Mouse (Mus musculus) regulatory T cell (primary cell): Measurements from ENCODE around the gene Myo5a.

Experiments used
- in situ Hi-C: fragments of 300-600 bp; cut with MboI, MseI; formaldehyde crosslinking; loops from one replicate; pipeline ENCODE4 v1.15.1; 2025; ENCODE audit warnings: high pct_unique_total_duplicates

Gene Myo5a

DNA sequence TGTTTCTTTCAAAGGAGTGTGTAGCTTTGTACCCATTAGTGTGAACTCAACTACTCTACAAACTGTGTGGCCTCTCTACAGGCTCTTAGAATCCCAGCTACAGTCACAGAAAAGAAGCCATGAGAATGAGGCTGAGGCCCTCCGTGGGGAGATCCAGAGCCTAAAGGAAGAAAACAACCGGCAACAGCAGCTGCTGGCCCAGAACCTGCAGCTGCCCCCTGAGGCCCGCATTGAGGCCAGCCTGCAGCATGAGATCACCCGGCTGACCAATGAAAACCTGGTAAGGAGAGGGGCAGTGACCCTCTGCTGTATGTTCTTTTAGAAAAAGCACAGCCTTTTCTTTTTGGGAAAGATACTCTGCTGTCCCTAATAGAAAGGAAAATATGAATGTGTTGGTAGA, 123.0 kb downstream of the Myo5a start:
- in situ Hi-C loops = no loop called here

DNA sequence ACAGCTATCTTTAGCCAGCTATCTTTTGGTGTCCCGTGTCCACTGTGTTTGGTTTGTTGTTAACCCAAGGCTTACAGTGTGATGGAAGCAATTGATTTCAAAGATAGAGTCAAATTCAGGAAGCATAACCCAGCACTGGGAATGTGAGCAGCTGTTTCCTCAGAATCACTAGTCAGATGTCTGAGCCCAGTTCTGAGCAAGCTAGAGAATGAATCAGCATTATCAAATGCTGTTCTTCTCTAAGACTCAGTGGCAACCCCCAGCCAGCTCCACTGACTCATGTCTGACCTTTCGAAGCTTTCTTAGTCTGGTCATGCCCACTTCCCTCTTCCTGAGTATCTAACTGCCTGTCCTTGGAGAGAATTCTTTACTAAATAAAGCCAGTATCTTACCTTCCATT, 125.5 kb downstream of the Myo5a start:
- in situ Hi-C loops = no loop called here

DNA sequence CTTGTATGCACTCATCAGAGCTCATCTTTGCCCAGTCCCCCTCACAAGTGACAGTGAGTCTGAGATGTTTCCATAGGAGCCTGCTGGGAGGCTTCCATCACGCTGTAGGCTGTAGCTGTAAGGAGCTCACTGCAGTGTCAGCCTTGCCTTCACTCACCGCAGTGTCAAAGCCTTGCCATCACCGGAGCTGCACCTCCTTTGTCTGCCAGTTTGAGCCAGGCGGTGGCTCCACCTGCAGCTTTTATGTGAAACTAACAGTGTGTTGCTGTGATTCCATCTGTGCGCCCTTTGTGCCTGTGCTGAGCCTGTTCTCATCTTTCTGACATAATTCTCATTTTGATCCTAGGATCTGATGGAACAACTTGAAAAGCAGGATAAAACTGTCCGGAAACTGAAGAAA, 126.5 kb downstream of the Myo5a start:
- in situ Hi-C loops = no loop called here

DNA sequence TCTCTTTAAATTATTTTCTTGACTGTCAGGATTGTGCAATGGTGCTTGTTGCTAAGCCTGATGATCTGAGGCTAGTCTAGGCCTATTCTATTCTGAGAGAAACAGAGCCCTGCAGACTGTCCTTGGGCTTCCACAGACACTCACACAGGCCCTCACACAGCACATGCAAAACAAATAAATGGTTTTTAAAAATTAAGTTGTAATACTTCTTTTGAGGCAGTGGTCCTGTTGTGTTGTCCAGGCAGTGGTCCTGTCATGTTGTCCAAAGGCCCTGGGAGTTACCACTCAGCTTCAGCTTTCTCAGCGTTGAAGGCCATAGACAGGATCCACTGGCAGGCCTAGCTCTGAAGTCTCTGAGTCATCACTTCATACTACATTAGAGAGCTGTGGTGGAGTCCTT, 130.7 kb downstream of the Myo5a start:
- in situ Hi-C loops = no loop called here

DNA sequence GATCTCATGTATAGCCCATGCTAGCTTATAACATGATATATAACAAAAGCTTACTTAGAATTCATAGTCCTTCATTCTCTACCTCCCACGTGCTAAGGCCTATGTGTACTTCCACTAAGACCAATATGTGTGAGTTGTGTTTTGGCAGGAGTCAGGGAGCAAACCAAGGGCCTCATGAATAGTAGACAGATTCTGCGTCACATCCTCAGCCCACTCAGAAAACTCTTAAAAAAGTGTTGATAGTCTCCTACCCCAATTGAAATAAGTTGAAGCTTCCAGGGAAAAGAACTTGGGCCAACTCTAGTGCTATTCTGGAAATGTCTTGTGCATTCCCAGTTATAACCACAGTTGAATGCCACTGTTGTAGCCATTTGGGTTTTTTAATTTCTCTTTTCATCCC, 131.2 kb downstream of the Myo5a start:
- in situ Hi-C loops = no loop called here

DNA sequence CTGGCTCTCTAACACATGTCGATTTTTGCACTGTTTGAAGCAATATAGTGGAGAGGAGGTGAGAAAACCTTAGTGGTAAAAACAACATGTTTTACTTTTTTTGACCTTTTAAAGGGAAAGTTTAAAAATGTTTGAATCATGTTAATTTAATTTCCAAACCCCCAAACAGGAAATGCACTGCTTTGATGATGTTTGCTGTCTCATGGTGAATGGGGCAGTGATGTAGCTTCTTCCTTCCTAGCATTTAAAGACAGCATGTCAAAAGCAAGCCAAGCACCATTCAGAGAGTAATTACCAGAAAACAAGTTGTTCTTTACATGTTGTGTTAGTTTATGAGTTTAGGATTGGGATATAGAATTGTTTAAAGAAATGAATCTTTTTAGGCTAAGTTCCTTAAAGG, 138.4 kb downstream of the Myo5a start:
- in situ Hi-C loops = no loop called here

DNA sequence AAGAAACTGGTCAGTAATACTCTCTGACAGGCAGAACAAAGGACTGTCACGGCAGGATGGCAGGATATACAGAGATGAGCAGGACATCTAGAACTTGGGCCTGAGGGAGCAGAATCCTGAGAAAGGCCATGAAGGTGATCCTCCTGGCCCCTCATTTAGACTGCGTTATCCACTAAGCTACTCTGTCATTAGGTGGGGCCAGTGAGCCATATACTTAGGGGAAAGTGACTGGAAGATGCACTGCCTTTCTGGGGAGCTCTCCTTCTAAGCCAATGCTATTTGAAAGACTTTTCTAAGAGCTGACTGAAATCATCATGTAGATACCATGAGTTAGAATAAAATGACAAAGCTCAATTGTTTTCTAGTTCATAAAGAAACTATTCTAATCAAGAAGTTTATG, 139.5 kb downstream of the Myo5a start:
- in situ Hi-C loops = no loop called here

DNA sequence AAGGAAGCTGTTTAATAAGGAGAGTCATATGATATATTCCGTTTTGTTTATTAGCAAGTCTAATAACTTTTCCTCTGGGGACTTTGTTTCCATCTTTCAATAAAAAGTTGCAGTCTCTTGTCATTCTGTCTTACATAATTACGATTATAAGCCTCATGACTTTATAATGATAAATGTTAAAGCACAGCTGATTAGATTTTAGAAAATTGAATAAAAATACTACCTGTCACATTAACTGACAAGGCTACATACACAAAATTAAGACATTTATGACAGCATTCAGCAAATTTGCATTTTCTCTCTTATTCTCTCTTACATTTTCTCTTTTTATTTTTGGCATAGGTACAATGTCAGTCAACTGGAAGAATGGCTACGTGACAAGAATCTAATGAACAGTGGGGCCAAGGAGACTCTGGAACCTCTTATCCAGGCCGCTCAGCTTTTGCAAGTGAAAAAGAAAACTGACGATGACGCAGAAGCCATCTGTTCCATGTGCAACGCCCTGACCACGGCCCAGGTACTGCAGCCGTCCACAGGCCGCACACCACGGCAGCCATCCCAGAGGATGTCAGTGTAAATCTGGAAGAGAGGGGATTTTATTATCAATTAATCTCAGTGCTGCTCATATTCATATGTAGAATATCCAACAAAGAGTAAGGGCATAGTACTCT, 144.1 kb downstream of the Myo5a start:
- in situ Hi-C loops = no loop called here

DNA sequence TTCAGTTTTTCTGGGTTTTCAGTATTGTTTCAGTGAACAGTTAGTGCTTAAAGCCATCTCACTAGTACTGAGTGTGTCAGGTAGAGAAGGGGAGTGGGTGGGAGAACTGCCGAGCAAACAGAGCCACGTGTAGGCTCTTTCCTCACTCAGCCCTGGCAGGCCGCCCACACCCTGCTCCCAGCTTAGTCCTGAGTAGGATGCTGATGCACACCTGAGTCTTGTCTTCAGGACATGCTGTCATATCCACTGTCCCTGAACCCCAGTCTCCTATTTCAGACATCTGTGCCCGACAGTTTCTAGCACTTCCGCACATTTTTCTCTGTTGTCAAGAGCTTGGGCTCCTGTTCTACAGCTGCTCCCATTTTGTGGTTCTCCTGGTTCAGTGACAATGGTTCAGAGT, 149.1 kb downstream of the Myo5a start:
- in situ Hi-C loops = no loop called here

DNA sequence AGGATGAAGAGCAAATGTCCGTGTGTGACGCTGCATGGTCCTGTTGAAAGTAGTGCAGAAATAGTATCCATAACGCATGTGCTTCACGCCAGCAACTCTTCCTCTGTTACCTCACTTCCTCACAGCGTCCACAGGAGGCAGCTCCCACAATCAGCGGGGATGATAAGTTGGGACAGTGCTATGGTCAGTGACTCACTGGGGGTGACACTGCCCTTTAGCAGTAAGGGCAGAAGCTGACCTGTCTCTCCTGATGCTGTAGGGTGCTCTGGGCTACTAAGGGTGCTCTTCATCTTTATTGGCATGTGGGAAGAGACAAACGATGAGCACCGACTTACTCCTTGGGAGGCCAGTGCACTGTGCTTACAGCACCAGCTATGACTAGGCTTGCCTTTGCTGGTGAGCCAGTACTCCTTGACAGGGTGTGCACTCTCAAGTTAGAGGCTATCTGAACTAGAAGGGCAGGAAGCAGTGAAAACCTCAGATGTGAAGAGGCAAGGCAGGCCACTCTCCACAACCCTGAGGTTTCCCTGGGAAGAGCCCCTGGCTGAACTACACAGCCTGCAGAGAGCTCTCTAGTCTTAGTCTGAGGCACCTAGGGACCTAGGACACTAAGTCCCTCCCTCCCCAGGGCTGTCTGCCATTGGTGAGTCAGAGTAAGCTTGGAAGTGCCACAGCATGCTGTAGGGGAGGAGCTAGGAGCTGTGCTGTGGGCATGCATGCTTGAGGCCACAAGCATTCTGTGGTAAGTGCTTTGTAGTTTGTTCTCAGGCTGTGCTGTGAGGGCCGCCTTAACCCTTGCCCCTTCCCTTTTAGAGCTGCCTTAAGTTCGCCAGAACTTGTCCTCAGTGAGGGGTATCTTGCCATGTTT, 150.8 kb downstream of the Myo5a start:
- in situ Hi-C loops = no loop called here

DNA sequence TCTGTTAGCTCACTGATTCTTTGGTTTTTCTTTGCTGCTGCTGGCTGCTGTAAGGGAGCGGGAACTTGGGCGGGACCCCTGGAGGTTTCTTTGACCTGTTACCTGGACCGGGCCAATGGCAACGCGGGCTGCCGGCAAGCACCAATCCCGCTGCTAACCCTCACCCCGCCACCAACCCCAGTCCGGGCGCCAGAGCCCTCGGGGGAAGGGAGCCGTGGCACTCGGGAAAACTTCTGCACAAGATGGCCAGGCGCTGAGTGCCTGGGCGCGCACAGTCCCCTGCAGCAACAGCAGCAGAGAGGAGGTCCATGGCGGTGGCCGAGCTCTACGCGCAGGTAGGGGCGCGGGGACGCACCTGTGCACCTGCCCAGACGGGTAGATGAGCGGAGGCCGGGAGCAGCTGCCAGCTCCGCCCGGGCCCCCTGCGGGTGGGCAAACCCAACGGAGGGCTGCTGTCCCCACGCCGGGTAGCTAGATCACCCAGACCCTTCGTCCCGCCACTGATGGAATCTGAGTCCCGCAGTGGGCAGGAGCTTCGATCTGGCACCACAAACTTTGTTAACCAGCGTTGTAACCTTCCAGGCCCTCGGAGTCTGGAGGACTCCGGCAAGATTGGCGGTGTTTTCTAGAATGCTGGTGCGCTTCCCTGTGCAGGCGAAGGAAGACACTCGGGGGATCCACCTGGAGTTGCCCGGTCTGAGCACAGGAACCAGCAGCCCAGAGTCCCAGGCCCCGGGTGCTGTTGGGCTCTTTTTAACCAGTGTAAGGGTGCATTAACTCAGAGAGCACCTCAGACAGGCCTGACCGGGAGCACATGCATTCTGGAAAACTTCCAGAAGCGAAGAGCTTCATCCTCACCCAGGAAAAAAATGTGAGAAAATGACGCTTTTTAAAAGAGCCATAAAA, 161.3 kb downstream of the Myo5a start, which contains the start of gene Myo5c:
TSS of gene Myo5c (plus strand) at position 180 of the 906 bp plus-strand sequence.
- in situ Hi-C loops = no loop called here

DNA sequence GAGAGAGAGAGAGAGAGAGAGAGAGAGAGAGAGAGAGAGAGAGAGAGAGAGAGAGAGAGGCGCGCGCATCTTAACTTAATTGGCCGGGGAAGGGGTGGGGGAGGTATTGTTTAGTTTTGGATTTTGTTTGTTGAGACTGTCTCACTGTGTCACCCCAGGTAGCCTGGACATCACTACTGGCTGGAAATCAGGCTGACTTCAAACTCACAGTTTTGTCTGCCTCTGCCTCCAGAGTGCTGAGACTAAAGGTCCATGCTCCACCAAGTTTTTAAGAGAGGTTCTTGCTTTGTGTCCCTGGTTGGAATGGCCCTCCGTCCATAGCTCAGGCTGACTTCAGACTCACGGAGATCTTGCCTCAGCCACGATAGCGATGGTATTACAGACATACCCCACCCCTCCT, 162.0 kb downstream of the Myo5a start:
- in situ Hi-C loops = no loop called here

DNA sequence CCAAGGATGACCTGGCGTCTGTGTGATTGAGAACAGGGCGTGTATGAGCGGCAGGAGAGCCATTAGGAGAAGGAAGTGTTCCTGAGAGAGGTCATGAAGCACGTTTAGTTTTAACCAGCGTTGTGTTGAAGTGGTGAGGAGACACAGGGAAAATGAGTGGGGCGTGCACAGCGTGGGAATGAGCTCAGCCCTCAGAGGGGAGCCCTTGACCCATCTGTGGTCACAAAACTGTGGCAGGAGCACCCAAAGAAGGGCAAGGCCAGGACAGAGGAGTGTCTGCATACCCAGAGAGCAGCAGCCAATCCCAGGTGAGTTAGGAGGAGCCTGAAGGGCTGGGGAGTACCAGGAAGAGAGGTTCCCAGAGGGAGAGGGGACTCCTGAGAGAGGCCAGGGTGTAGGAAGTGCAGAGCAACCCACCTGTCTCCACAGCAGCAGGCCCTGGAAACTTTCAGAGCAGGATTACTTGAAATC, 163.5 kb downstream of the Myo5a start:
- in situ Hi-C loops = no loop called here

DNA sequence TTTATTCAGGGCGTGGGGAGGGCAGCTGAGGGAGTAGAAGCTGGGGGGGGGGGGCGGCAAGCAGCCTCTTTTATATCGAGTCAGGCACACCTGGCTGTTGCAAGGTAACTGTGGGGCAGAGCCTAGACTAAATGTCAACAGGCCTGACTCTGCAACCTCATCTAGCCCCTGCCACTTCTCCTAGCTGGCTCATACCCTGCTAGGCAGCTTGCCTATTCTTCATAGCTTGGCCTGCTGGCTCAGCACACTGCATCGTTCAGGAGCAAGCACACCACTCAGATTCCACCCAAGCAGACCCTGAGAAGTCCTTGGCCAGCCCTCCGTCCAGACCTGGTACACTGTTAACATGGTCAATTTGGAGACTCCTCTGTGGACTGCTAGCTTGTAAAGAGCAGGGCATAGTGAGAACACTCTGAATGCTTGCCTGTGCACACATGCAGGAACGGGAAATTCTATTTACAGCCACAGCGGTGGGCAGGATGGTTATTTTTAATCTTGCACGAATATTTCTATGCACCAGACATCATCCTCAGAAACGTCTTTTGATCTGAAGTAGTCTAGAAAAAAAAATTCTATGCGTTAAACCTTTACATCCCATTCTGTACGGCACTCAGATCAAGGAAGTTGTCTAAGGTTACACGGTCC, 164.3 kb downstream of the Myo5a start:
- in situ Hi-C loops = no loop called here

DNA sequence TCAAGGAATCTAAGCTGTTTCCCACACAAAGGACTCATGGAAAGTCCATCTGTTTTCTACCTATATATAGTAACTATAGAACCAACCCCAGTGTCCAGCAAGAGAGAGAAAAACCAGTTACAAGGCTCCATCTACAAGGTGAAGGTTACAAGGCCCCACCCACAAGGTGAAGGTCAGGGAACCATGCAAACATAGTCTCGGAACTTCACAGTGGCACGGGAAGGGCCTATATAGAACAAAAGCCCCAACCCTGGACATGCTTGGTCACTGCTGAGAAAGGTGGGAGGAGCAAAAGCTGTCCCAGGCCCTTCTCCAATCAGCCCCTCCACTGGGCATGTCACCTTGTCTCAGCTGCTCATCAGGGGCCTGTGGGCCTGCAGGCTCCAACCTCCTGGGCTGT, 164.9 kb downstream of the Myo5a start:
- in situ Hi-C loops = no loop called here

DNA sequence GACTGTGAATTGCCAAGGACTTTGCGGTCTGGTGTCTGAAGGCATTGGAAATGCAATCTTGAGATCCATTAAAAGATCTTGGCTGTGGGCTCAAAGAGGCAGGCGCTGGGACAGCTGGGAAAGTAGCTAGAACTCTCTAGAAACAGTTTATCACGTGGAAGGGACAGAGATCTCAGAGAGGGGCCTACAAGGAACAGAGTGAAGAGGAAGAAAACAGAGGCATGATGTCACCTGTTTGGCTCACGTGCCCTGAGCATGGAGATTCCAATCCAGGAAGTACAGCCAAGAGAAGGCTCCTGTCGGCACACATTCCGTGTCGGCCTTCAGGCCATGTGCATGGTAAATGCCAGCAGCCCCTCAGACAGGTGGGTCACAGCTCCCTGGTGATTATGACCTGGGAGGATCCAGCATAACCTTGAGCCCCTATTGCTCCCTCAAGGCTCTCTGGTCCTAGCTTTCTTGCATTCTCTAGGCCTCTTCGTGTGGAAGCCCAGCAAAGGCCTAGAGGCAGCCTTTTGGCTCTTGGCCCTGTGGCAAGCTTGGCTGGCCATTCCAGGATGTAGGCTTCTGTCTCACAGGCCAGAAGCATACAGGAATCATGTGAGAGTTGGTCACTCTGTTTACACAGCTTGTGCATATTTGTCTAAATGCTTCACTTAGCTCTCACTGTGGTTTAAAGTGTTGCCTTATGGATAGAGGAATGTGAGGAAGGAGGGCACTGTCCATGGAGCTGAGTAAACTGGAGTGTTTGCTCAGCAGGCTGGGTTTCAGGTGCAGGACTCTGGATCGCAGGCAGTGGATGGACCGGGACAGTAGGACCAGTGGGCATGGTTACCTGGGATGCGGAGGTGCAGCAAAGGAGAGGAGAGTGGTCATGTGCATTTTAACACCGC, 165.8 kb downstream of the Myo5a start:
- in situ Hi-C loops = no loop called here

DNA sequence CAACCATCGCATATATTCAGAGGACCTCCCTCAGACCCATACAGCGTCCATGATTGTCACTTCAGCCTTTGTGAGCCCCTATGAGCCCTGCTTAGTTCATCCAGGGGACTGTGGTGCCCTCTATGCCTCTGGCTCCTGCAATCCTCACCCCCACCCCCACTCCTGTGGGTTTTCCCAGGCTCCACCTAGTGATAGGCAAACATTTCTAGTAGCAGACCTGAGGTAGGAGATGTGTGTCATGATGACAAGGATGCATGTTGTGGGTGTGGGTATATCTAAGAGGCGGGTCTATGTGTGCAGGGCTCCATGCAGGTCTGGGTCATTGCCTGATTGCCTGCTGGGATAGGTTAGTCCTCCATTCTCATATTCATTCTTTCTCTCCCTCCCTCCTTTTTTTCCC, 167.4 kb downstream of the Myo5a start:
- in situ Hi-C loops = no loop called here

DNA sequence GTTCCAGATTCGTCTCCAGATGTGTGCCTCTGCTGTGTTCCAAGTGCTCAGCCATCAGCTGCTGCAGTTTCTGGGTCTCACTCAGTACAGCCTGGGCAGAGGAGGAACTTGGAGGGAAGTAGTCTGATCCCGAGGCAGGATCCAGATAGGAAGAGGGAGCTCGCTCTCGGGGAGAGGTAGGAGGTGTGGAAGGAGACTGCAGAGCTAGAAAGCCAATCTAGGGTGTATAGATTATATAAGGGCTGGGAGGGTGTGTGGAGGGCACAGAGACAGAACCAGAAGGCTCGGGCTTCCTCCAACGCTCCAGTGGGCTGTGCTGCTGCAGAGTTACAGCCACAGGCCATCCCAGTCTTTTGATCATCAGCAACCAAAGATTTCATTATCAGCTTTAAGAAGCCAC, 172.2 kb downstream of the Myo5a start:
- in situ Hi-C loops = no loop called here

DNA sequence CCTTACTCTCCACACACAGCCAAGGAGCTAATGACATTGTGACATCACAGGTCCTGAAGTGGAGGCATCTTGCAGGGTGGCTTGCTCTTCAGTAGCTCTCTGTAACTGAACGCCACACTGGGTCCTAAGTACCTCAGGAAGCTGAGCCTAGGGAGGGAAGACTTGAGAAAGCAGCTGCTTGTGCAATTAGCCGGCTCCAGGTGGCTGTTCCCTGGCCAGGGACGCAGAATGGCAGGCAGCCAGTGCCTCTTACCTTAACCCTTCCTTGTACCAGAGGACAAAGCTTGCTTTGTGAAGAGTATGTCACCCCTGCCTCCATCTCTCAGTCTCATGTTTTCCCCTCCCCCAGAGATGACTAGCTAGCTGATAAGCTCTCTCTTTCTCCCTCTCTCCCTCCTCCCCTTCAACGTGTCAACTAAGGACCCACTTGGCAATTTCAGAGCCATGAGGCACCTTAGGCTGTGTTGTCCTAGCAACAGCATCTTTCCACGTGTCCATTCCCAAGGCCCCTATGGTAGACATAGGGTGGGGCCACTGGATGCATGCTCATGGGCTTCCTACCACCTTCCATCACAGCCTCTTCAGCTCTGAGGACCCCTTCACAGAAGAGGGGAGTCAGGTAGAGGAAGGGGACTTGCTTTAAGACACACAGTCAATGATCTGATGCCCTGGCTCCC, 173.1 kb downstream of the Myo5a start:
- in situ Hi-C loops = no loop called here

DNA sequence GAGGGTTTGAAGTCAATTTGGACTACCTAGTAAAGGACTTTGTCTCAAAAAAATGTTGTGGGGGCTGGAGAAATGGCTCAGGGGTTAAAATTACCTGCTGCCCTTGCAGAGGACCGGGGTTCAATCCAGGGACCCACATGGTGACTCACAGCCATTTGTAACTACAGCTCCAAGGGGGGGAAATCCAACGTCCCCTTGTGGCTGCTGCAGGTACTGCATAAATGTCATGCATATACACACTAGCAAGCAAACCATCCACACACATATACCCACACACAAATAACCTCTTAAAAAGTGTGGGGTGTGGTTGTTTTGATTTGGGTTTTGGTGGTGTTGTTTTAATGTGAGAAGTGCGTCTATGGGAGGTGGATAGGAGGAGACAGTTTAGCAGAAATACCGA, 173.7 kb downstream of the Myo5a start:
- in situ Hi-C loops = no loop called here
